20 mouse cellular contexts compared by ENCODE assay signal in genomic region chr5:28241423-28241822, GRCm38 (mm10). TPM values are rescaled to one million over a fixed set of nuclear protein-coding genes. Genes with fewer than 3 reads are reported as not detected.
A peak's percentile ranks its signal among the peaks of the same experiment; 100 is the strongest.
DNase-seq lines count a peak whose midpoint lies in the region.
"Had no signal": no experiment of that assay in that cellular context is flagged by ENCODE, and none has a peak within 500 bp of the region (broad histone marks: within the 10 kb centered on the region; RNA-seq: fewer than 3 reads in every experiment).

No protein-coding gene starts in this region.

- intact Hi-C loops in left cerebral cortex, postnatal 25 days (cut with DNase I): no loop called here
- intact Hi-C loops in left cerebral cortex, postnatal 10 days (cut with DNase I): no loop called here
- intact Hi-C loops in gastrocnemius, postnatal 36 days (cut with DNase I): no loop called here

- peak; percentile 7 for DNase-seq in cerebellum, adult 11-12 months
- no peak for DNase-seq in cerebellum, postnatal 36 days
- peak; percentile 5 to 85 for DNase-seq in left cerebral cortex, postnatal 25 days (ENCODE audit: low spot score in 2 of 2)
- DNase-seq in left cerebral cortex, postnatal 10 days (ENCODE audit: extremely low spot score in 1 of 2, low spot score in 2 of 2): no peak
- DNase-seq in frontal cortex, adult 2 months (ENCODE audit: extremely low spot score in 1 of 2, low spot score in 1 of 2): peak; percentile 33 to 53
- no peak for DNase-seq in gastrocnemius, postnatal 36 days
- no peak for DNase-seq in spleen, adult 12 weeks (ENCODE audit: low spot score)
- DNase-seq: adrenal gland, adult 8-10 months; adrenal gland, postnatal 36 days; B cell, adult 2 months; cerebellum, adult 11 months; cerebellum, adult 9-10 months; forebrain, postnatal 0 days; gastrocnemius, postnatal 10 days; heart, postnatal 10 days; heart, postnatal 4 days had no signal

RNA-seq across cellular contexts. Expression of gene Cnpy1, which starts 4.2 kb away (rescaled TPM):
- total RNA-seq in left cerebral cortex, postnatal 25 days (2021): not detected
- total RNA-seq in left cerebral cortex, postnatal 10 days (2021): under 1 TPM; 0.17 to 0.20 TPM
- 0.40 and 0.48 TPM in 2 replicates for polyA plus RNA-seq in frontal cortex, adult 2 months (2012; rRNA removed)
- not detected for total RNA-seq in gastrocnemius, postnatal 36 days (2021)
- total RNA-seq: adrenal gland, adult 8-10 months; adrenal gland, postnatal 36 days; gastrocnemius, postnatal 10 days; granulocyte monocyte progenitor cell, adult 5-6 weeks; heart, postnatal 10 days; heart, postnatal 4 days had no signal
- polyA plus RNA-seq: CD4-positive, CD25-positive, alpha-beta regulatory T cell, adult 4 months; G1E; heart, embryonic 14.5 days had no signal

Comparison
In these comparisons a context has a peak if more than half of its experiments do, and no peak if none do; other contexts are left out.
1. DNase-seq: peak in cerebellum, adult 11-12 months (single experiment), left cerebral cortex, postnatal 25 days (2 of 2) and frontal cortex, adult 2 months (2 of 2); none in cerebellum, postnatal 36 days (0 of 2), left cerebral cortex, postnatal 10 days (0 of 2), gastrocnemius, postnatal 36 days (0 of 2) and spleen, adult 12 weeks (single experiment).